Mouse (Mus musculus) bone marrow, adult 2 months (tissue): ENCODE measurements around the gene Faap20.

Source experiments
- CTCF ChIP-seq: fragments of 200-500 bp; IDR thresholded peaks from 2 replicates; pipeline ENCODE4 v1.5.1; 2011; ENCODE audit warnings: low read length, control low read depth; ENCODE audit not compliant: control insufficient read depth, insufficient read depth
- POLR2A ChIP-seq: fragments of 200-500 bp; IDR thresholded peaks from 2 replicates; pipeline ENCODE4 v1.6.1; 2011; ENCODE audit warnings: low read depth, mild to moderate bottlenecking, control low read depth, low read length, borderline replicate concordance; ENCODE audit not compliant: control insufficient read depth

- TF ChIP-seq CTCF (no peak), POLR2A (no peak)
Measured at GRCm38 (mm10) chr4:155283001-155283503, 33.5 kb downstream of the Faap20 start.
